Mouse (Mus musculus): ENCODE data around the gene Borcs7. TPM values are rescaled to one million over a fixed set of nuclear protein-coding genes. Genes with fewer than 3 reads are reported as not detected.

Gene Borcs7
- polyA plus RNA-seq, 1 experiment, result 4.2 TPM

GRCm38 (mm10) chr19:46697840-46698517, 8.3 kb downstream of the Borcs7 start:
- TF ChIP-seq POLR2A (IDR thresholded peaks at IDR 0.05; ENCODE audit: control insufficient read depth, low read depth, low read length), result no peak
- no peak for TF ChIP-seq CTCF (IDR thresholded peaks at IDR 0.05; ENCODE audit: control insufficient read depth, insufficient read depth, insufficient replicate concordance, low read depth, low read length)
- Histone ChIP-seq H3K27ac (ENCODE audit: control insufficient read depth, insufficient read depth, low read depth, low read length) (no peak overlapping the region), H3K4me3 (ENCODE audit: control insufficient read depth, low read depth, low read length) (no peak overlapping the region), H3K4me1 (ENCODE audit: control insufficient read depth, insufficient read depth, low read length) (peaks cover 11% of the 10 kb centered on the region), H3K27me3 (ENCODE audit: control insufficient read depth, insufficient read depth, low read length) (no peaks in the 10 kb centered on the region), H3K36me3 (ENCODE audit: control insufficient read depth, insufficient read depth, low read length) (peaks cover 1% of the 10 kb centered on the region; the same call in 1 of the 2 replicates)

- Histone ChIP-seq H3K27me3 (ENCODE audit: control insufficient read depth, insufficient read depth, low read length) (no peaks in the 10 kb centered on the region), H3K4me3 (ENCODE audit: control insufficient read depth, low read depth, low read length) (no peak overlapping the region), H3K27ac (ENCODE audit: control insufficient read depth, insufficient read depth, low read depth, low read length) (no peak overlapping the region), H3K36me3 (ENCODE audit: control insufficient read depth, insufficient read depth, low read length) (peaks cover 1% of the 10 kb centered on the region; the same call in 1 of the 2 replicates), H3K4me1 (ENCODE audit: control insufficient read depth, insufficient read depth, low read length) (peaks cover 11% of the 10 kb centered on the region)
- TF ChIP-seq POLR2A (IDR thresholded peaks at IDR 0.05; ENCODE audit: control insufficient read depth, low read depth, low read length) (no peak), CTCF (IDR thresholded peaks at IDR 0.05; ENCODE audit: control insufficient read depth, insufficient read depth, insufficient replicate concordance, low read depth, low read length) (no peak)
Measured at GRCm38 (mm10) chr19:46699011-46699481, 9.3 kb downstream of the Borcs7 start.

- H3K27ac ChIP-seq (ENCODE audit: control insufficient read depth, insufficient read depth, low read depth, low read length), result peak overlapping the region; percentile 89
- H3K36me3 ChIP-seq (ENCODE audit: control insufficient read depth, insufficient read depth, low read length), result peaks cover 1% of the 10 kb centered on the region; the same call in 1 of the 2 replicates
- peak overlapping the region; percentile 85 for H3K4me3 ChIP-seq (ENCODE audit: control insufficient read depth, low read depth, low read length)
- TF ChIP-seq CTCF (IDR thresholded peaks at IDR 0.05; ENCODE audit: control insufficient read depth, insufficient read depth, insufficient replicate concordance, low read depth, low read length), result no peak
- peak; percentile 58; the same call in 1 of the 2 replicates for TF ChIP-seq POLR2A (IDR thresholded peaks at IDR 0.05; ENCODE audit: control insufficient read depth, low read depth, low read length)
- H3K4me1 ChIP-seq (ENCODE audit: control insufficient read depth, insufficient read depth, low read length), result peaks cover 11% of the 10 kb centered on the region
- no peaks in the 10 kb centered on the region for H3K27me3 ChIP-seq (ENCODE audit: control insufficient read depth, insufficient read depth, low read length)
Measured at GRCm38 (mm10) chr19:46701156-46701555, 11.4 kb downstream of the Borcs7 start.

- TF ChIP-seq CTCF (IDR thresholded peaks at IDR 0.05; ENCODE audit: control insufficient read depth, insufficient read depth, insufficient replicate concordance, low read depth, low read length), result no peak
- no peak for TF ChIP-seq POLR2A (IDR thresholded peaks at IDR 0.05; ENCODE audit: control insufficient read depth, low read depth, low read length)
Measured at GRCm38 (mm10) chr19:46705779-46706495, 16.2 kb downstream of the Borcs7 start.

GRCm38 (mm10) chr19:46706540-46707295, 17.0 kb downstream of the Borcs7 start:
- H3K27ac ChIP-seq (ENCODE audit: control insufficient read depth, insufficient read depth, low read depth, low read length), result peak overlapping the region; percentile 3; the same call in 1 of the 2 replicates
- TF ChIP-seq POLR2A (IDR thresholded peaks at IDR 0.05; ENCODE audit: control insufficient read depth, low read depth, low read length) (no peak), CTCF (IDR thresholded peaks at IDR 0.05; ENCODE audit: control insufficient read depth, insufficient read depth, insufficient replicate concordance, low read depth, low read length) (no peak)
- no peaks in the 10 kb centered on the region for H3K27me3 ChIP-seq (ENCODE audit: control insufficient read depth, insufficient read depth, low read length)
- H3K36me3 ChIP-seq (ENCODE audit: control insufficient read depth, insufficient read depth, low read length), result no peaks in the 10 kb centered on the region
- peak overlapping the region; percentile 87; the same call in 1 of the 2 replicates for H3K4me3 ChIP-seq (ENCODE audit: control insufficient read depth, low read depth, low read length)
- peaks cover 10% of the 10 kb centered on the region for H3K4me1 ChIP-seq (ENCODE audit: control insufficient read depth, insufficient read depth, low read length)

More at GRCm38 (mm10) chr19:46705779-46706495, 16.2 kb downstream of the Borcs7 start:
- Histone ChIP-seq H3K27me3 (ENCODE audit: control insufficient read depth, insufficient read depth, low read length) (no peaks in the 10 kb centered on the region), H3K4me3 (ENCODE audit: control insufficient read depth, low read depth, low read length) (no peak overlapping the region), H3K27ac (ENCODE audit: control insufficient read depth, insufficient read depth, low read depth, low read length) (no peak overlapping the region), H3K4me1 (ENCODE audit: control insufficient read depth, insufficient read depth, low read length) (peaks cover 15% of the 10 kb centered on the region), H3K36me3 (ENCODE audit: control insufficient read depth, insufficient read depth, low read length) (peaks cover 1% of the 10 kb centered on the region; the same call in 1 of the 2 replicates)

GRCm38 (mm10) chr19:46707296-46708151, 17.8 kb downstream of the Borcs7 start, which contains the start of gene As3mt:
As3mt (plus strand) TSS chr19:46707458.
- TF ChIP-seq CTCF (IDR thresholded peaks at IDR 0.05; ENCODE audit: control insufficient read depth, insufficient read depth, insufficient replicate concordance, low read depth, low read length), result no peak
- TF ChIP-seq POLR2A (IDR thresholded peaks at IDR 0.05; ENCODE audit: control insufficient read depth, low read depth, low read length), result no peak; the same call in 1 of the 2 replicates
- Histone ChIP-seq H3K36me3 (ENCODE audit: control insufficient read depth, insufficient read depth, low read length) (no peaks in the 10 kb centered on the region), H3K27ac (ENCODE audit: control insufficient read depth, insufficient read depth, low read depth, low read length) (peak within 1 kb of the TSS; percentile 34), H3K27me3 (ENCODE audit: control insufficient read depth, insufficient read depth, low read length) (no peaks in the 10 kb centered on the region), H3K4me1 (ENCODE audit: control insufficient read depth, insufficient read depth, low read length) (peaks cover 10% of the 10 kb centered on the region), H3K4me3 (ENCODE audit: control insufficient read depth, low read depth, low read length) (peak within 1 kb of the TSS; percentile 87)
